Mouse (Mus musculus): ENCODE data around the gene Mepce.

The Mepce gene

GRCm38 (mm10) chr5:137738516-137738915, 48.9 kb downstream of the Mepce start:
- no peak for DNase-seq

- DNase-seq, result peak; percentile 67
These were observed 50.0 kb downstream of the Mepce start for GRCm38 (mm10) chr5:137737400-137737940.

- DNase-seq, result peak; percentile 82
These were observed 53.0 kb downstream of the Mepce start for GRCm38 (mm10) chr5:137734289-137735061.

- DNase-seq, result peak; percentile 34
These were observed 53.7 kb downstream of the Mepce start for GRCm38 (mm10) chr5:137733638-137734288.

Measured in right cerebral cortex, postnatal 14 days (tissue).